Mouse (Mus musculus) right cerebral cortex, postnatal 25 days (tissue): Measurements from ENCODE around the gene Arap1.

Experiments used
- DNase-seq: peaks from one replicate; pipeline ENCODE4 v3.0.0; 2022

Gene Arap1

DNA sequence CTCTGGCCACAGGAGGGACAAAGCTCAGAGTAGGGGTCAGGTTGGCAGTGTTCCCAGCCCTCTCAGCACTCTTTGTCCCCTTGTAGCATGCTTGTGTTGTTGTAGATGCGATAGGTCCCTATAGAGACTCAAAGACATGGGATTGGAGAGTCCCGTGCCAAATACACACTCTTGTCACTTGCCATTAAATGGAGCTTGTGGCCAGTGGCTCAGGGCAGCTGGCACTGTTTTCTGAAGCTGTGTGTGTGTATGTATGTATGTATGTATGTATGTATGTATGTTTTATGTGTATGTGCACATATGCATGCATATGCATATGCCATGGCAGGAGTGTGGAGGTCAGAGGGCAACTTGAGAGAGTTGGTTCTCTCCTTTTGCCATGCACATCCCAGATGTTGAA, 20.1 kb upstream of the Arap1 start:
- no peak for DNase-seq

DNA sequence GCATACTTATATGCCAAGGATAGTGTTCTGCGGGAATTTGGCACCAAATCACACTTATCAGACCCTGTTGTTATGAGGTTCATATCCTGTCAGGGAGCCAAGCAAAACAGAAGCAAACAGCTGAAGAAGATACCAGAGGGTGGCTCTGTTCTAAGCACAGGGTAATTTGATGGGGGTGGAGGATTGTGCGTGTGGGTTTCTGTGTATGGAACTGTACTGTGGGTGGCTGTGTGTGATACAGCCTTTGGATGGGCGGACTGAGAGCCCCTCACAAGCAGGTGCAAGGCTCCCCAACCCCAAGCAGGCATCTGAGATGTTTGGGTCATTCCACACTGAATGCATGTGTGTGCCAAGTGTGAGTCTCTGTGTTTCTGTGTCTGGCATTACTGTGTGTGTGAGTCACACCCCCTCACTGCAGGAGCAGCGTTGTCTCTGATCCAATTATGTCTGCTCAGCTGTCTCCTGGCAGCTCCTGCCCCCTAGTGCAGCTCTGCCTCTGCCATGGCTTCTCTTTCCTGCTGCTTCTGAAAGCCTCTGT, 19.2 kb upstream of the Arap1 start:
- DNase-seq, result peak; percentile 76

DNA sequence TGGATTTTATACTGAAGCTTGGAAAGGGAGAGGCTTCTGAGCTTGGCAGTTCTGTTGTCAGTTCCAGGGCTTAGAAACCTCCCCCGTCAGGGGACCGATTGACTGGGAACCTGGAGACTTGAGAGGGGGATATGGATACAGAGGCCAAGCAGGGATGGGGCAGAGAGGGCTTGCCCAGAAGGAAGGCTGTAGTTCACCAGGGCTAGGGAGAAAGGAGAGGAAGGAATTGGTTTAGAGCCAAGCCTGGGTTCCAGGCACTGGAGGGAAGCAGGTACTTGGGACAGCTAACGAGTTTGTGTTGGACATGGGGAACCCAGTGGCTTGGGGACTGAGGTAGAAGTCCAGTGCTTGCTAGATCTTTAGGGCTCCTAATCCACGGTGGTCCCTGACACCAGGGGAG, 18.3 kb upstream of the Arap1 start:
- no peak for DNase-seq

DNA sequence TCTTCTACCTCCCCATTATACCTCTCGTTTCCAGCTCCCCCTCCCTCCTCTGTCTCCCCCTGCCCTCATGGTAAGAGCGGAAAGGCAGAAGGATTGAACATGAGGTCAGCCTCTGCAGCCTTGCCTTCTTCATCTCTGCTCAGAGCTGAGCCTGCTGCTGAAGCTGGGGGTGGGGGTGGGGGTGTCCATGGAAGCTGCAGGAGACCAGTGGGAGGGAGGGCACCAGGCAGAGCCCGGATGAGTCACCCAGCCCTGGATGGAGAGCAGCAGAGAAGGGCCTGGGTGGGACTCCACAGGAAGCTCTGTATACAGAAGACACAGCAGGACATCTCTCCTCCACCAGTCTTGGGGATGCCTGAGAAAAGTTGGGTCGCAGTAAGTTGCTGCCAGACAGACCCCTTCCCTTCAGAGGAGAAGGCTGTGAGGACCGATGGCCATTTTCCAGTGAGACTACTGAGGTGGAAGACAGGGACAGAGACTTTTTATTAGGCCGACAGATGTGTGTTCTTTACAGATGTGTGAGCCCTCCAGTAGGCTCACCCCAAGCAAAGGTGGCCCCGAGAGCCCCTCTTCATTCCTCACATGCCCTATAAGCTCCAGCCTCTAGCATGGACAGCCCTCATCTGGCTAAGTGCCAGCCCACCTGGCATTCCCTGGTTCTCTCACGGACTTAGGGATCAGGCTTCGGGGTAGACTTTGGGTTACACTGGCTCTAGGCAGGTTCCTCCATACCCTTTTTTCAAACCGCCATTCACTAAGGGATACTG, 17.6 kb upstream of the Arap1 start:
- no peak for DNase-seq

DNA sequence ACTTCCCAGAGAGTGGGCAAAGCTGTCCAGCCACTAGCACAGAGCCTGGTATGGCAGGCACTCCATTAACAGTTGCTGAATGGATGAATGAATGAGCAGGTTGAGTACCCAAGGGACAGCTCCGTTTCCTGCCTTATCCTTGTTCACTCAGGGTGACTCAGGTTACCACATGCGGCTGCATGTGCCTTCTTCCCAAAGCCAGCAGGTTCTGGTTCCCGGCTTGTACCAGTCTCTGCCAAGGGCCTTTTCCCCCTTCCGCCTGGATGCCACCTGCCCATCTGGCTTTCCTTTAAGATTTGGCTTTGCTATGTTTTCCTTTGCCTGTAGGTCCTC, 17.1 kb upstream of the Arap1 start:
- DNase-seq, result no peak

DNA sequence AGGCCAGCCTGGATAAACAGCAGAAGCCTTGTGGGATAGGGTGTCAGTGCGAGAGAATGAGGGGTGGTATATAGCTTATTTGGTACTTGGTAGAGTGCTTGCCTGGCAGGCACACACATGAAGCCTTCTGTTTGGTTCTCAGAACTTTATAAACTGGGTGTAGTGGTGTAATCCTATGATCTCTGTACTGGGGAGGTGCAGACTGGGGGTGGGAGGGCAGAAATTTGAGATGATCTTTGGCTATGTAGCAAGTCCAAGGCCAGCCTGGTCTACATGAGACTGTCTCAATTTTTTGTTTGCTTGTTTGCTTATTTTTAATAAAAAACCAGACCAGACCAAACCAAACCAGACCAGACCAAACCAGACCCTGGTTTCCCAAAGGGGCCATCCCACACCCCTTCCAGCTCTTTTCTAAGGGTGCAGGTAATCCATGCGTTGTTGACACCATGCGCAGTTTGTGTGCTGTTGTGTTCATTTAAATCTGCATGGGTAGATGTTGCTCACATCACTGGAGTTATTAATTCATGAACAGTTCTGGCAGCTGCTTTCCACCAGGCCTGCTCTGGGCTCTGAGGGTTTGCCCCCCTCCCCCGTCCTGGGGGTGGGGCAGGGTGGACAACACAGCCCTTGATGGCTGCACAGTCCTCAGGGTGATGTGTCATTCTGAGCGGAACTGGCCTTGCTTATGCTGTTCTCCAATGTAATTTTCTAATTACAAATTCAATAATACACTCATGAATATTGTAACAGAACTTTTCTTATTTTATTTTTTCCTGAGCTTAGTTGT, 15.6 kb upstream of the Arap1 start:
- no peak for DNase-seq

DNA sequence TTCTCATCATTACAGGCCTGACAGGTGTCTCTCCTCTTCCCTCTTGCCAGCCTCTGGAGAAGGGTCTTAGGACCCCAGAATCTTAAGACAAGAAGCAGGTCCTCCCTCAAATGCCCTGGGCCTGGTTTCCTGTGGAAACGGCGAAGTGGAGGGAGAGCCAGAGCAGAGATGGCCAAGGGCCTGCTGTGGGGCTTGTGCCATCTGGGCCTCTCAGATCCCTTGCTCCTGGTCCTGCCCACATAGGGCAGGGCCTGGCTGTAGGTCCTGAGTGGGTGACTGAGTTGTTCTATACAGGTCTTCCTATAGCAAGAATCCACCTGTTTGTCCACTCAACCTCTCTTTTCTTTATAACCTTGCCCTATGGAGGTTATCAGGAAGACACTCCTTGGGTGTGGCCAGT, 12.6 kb upstream of the Arap1 start:
- no peak for DNase-seq

DNA sequence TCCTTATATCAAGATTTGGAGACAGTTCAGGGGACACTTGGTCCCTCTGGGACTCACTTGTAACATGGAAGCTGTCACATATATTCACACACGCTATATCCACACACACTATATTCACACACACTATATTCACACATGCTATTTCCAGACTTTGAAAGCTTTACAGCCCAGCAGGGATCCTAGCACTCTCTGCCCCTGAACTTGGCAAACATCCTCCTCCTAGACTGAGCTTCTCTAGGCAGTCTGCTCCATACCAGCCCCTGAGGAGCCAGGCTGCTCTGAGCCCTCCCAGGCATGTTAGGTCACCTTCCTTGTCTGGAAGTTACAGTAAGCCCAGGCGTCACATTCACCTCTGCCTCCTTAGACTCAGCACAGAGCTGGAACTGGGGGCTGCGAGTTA, 11.2 kb upstream of the Arap1 start:
- no peak for DNase-seq

DNA sequence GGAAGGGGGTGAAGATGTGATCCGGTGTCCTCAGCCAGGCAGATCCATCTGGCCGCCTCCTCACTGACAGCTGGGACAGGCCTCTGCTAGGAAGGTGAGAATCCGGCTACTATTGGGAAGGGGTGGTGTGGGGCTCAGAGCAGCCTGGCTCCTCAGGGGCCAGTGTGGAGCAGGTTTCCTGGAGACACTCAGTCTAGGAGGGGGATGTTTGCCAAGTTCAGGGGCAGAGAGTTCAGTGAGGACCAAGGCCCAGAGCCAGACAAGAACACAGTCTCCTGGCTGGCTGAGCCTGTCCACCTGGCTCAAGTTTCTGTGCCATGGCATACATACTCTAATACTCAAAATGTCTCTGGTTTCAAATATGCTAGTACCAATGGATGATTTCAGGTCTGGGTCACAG, 10.5 kb upstream of the Arap1 start:
- DNase-seq, result no peak

DNA sequence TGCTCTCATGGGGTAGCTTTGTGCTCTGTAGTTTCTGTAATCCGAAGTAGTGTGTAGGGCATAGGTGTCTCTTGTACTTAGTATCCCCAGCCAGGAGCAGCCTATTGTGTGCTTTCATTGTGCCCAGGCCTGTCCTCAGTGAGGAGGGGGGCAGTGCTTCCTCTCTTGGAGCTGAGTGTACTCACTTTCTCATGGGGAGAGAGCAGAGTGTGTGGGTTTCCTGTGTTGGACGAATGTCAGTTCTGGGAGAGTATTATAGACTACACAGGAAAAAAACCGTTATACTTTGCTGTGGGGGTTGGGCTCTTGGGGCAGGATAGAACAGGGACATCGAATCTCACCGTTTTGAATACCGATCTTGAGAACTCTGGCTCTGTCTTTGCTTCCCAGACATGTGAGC, 6.5 kb upstream of the Arap1 start:
- DNase-seq, result no peak

DNA sequence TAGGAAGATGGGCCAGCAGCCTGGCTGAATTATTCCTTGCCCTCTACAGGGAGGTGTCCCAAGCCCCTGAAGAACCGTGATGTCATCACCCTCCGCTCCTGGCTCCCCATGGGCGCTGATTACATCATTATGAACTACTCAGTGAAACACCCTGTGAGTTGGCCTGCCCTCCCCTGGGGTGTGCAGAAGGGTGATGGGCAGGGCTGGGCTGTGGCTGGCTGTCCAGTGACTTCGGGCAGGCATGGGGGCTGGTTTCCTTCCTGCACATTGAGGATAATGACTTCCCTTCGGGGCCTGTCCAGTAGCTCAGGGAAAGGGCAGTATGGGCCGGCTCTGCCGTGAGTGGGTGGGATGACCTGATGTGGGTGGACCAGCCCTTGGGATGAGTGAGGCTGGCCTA, 4.7 kb upstream of the Arap1 start:
- no peak for DNase-seq

DNA sequence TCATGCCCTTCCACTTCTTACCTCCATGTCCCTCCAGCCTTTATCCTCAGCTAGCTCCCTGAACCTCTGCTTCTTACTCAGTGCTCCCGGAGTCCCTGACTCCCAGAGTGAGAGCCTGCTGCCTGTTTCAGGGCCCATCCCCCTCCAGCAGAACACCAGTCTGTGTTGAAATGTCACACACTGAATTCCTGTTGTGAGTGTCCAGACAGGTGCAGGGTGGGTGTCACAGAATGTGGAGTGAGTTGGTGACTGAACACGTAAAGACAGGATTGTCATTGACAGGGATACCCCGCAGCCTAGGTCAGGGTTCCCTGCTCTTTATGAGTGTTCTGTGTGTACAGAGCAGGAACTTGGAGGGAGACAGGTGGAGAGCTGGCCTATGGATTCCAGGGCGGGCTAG, 3.0 kb upstream of the Arap1 start:
- DNase-seq, result no peak

DNA sequence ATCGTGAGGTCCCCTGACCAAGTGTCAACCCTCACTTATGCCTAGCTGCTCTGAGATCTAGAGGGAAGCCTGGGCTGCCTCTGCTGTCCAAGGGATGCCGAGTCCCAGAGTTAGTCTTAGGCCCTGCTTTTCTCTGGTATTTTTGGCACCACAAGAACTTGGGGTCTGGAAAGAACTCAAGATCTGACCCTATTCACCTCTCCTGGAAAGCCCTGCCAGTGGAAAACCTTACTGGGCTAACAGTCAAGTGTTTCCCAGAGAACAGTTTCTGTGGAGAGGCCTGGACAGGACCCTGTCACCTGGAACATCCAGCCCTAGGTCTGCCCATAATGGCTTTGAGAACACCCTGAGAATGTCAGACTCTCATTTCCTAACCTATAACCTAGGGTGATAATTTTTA, 876 bp upstream of the Arap1 start:
- no peak for DNase-seq

DNA sequence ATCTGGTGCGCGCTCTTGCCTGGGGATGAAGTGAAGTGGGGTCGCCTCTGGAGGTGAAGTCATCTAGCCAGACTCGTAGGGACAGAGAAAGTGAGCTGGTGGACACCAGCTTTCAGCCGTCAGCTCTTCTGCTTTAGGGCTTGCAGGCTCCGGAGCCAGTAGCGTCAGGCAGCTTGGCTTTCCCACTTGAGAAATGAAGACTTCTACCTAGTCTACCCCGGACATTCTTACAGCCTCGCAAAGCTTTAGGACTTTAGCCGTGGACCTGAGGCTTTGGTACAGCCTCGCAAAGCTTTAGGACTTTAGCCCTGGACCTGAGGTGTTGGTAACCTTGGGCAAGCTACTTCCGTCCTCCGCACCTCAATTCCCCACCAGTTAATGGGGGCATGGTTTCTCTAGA, 445 bp downstream of the Arap1 start:
- no peak for DNase-seq

DNA sequence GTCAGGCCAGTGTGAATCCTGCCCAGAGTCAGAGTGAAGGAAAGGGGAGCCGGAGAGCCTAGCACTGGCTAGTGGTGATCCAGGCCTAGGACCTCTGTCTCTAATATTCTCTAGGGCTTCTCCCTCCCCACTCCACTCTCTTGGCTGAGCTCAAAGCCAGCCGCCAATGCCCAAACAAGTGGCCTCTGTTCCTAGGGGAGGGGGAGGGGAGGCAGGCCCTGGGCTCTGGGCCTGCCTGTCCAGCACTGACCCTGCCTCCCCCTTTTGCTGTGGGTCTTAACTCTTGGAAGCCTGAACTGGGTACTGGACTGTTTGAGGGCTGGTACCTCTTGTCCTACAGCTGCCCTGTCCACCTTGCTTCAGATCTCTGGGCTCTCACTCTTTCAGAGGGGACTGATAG, 2.0 kb downstream of the Arap1 start:
- DNase-seq, result peak; percentile 28

DNA sequence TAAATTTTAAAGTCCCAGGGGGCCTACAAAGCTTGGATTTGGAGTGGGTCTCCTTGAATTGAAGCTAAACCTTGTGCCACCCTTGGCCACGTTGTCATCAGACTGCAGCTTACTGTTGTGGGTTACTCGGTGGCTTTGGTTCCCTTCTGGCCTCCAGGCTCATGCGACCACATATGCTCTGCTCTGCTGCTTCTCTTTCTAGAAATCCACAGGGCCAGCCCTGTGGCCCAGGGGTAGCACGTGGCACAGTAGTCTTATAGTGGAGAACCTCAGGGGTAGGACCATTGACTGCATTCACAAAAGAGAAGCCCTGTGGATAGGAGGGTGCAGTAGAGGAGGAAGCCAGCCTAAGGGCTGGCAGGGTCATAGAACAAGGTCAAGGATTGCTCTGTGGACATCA, 4.5 kb downstream of the Arap1 start:
- no peak for DNase-seq

DNA sequence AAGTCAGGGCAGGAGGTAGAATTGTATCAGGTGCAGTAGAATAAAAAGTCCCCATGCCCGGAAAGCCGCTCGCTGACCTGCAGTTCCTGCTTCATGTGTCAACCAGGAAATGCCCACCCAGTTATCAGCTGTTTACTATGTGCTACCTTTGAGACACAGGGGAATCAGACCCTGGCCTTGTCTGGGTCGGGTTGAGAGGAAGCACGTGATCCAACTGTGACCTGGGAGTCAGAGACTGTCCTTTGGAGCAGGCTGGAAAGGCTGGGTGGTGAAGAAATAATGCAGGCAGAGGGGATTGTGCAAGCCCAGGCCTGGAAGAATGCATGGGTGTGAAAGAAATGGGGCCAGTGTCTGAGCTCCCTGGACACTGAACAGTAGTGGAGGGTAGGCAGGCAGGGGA, 6.6 kb downstream of the Arap1 start:
- DNase-seq, result no peak

DNA sequence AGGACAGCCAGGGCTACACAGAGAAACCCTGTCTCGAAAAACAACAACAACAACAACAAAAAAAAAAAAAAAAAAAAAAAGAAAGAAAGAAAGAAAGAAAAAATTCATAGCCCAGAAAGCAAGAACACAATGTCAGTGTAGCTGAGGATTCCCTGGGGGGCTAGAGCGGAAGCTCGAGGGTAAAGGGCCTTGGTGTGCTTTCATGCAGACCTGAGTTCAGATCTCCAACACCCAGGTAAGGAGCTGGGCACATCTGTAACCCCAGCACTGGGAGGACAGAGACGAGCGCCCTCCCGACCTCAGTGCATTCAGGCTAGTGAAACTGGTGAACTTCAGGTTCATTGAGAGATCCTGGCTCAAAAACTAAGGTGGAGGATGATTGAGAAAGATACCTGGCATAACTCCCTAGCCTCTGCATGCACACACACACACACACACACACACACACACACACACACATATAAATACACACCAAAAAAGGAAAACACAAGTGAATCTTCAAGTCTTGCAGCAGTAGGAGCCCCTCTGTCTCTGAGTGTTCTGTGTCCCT, 7.8 kb downstream of the Arap1 start:
- DNase-seq, result no peak

DNA sequence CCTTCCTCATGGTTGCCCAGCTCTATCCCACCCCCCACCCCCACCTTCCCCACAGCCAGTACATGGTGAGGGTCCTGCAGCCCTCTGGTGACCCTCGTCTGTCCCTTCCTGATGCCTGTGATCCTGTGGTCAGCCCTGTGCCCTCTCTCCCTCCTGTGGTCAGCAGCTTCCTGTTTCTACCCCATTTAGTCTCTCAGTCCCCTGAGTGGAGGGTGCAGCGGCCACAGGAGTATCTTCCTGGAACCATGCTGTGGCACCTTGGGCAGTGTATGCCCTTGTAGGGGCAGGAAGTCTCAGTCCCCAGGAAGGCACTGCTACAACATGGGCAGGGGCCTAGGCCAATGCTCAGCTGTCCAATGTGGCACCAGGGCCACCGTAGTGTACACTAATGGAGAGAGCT, 9.0 kb downstream of the Arap1 start:
- no peak for DNase-seq

DNA sequence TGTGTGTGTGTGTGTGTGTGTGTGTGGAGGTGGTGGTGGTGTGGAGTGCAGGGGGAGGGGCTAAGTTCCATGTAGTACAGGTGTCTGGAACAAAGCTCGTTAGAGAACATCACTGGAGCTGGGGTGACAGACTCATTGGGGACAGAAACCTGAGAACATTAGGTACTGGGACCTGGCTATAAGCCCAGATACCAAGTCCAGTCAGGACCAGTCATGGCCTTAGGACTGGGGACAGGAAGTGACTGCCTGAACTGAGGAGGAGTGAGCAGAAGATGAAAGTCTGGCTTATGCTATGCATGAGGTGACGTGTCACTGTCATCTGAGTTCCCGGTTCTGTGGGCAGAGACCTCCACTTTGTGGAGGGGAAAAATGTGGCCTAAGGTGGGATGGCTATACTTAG, 12.5 kb downstream of the Arap1 start:
- DNase-seq, result no peak

DNA sequence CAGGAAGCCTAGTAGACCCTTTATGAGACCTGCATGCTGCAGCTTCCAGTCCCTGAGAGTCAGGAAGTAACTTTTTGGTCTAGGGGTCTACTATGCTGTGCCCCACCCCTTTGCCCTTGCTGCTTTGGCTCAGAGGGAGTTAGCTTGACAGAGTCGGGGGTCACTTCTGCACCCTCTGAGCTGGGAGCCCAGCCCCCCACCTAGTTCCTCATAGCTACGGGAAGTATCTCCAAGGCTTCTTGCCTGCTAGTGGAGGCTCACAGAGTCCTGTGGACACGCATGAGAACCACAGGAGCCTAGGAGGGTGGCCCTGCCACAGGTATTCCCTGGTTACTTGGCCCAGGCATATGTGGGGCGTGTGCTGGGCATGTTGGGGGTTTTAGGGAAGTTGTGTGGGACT, 13.2 kb downstream of the Arap1 start:
- no peak for DNase-seq

DNA sequence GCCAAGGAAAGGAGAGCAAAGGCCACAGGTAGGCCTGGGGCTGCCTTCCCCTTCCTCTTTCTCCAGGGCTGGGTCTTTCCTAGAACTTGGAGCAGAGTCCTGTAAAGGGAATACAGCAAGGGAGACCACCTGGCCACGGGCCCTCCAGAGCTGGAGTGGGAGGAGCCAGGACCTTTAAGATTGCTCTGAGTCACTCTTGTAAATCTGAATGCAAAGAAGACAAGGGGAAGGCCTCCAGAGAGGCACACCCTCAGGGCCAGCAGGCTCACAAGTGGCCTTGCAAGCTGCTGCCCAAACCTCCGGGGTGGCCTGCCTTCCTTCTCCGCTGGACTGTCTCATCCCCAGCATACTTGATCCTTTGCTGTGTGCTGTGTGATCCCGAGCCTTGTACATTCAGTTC, 13.9 kb downstream of the Arap1 start:
- no peak for DNase-seq

DNA sequence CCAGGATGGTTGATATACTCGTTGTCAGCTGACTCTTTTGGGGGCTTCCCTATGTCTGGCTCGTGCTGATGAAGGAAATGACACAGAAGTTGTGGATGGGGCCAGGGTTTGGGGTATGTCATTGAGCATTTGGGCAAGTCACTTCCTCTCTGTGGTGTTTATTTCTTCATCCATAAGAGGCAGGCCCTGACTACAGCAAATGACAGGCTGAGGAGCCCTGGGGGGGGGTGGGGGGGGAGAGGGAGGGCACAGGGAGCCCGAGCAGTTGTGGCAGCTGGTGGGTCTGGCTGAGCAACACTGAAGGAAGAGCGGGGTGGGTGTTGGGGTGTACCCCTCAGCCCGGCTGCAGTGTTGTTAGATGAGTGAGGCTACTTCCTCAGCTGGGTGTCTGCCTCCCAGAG, 14.9 kb downstream of the Arap1 start:
- DNase-seq, result no peak

DNA sequence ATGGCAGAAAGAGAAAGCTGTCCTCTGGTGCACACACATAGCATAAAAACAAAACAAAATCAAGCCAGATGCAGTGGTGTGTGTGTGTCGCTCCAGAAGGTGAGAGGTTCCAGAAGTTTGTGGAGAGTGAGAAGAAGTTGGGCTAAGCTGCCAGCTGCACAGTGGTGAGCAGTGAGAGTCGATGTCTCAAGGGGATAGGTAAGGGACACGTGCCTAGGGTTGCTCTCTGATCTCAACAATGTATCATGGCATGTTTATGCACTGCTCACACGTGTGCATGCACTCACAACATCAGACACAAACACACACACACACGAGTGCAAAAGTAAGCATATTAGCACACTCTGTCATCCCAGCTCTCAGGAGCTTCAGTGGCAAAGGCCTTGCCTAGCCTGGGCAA, 16.0 kb downstream of the Arap1 start:
- DNase-seq, result no peak
